ENCODE assay signal across 20 mouse cellular contexts in the genomic region with DNA sequence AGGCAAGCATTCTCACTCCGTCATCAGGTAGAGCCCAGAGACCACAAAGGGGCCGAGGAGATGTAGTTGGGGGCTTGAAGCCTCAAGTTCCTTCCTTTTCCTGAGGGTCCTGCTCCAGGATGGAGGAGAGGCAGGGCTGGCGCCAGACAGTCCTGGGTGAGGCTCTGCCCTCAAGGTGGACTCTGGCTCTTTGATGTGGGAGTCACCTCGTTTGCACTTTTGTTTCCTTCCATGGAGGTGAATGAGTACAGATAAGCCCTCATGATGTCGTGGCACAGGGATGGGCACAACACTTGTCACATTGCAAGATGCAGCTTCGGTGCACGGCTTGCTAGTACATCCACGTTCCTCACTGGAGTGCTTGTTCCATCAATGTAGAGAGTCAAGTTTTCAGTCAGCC.
DNase-seq lines count a peak whose midpoint lies in the region; ATAC-seq and TF ChIP-seq lines count a peak whose summit lies in the region.
"Had no signal": no experiment of that assay in that cellular context is flagged by ENCODE, and none has a peak within 500 bp of the region (broad histone marks: within the 10 kb centered on the region; RNA-seq: fewer than 3 reads in every experiment).

No protein-coding gene starts in this region.

- no peak for TF ChIP-seq POLR2A in small intestine, adult 2 months (IDR thresholded peaks at IDR 0.05; ENCODE audit: low read depth, low read length)

- TF ChIP-seq EP300 in stomach, postnatal 0 days (optimal IDR thresholded peaks at IDR 0.05), result no peak

- peak overlapping the region; percentile 94 for H3K27ac ChIP-seq in intestine, postnatal 0 days (ENCODE audit: low read depth, low read length)
- H3K27ac ChIP-seq in small intestine, adult 2 months (ENCODE audit: insufficient read depth, low read depth, low read length), result peak overlapping the region; percentile 99
- H3K27ac ChIP-seq in stomach, postnatal 0 days (replicated peaks), result no peak overlapping the region
- H3K27ac ChIP-seq: embryonic facial prominence, embryonic 13.5 days; embryonic facial prominence, embryonic 15.5 days; forebrain, embryonic 13.5 days; forebrain, embryonic 15.5 days had no signal

- peak; percentile 85 for DNase-seq in heart, adult 11 months
- DNase-seq in heart, postnatal 25 days (ENCODE audit: low spot score), result no peak
- peak; percentile 19 for DNase-seq in stomach, postnatal 0 days (ENCODE audit: low spot score)
- no peak for DNase-seq in thymus, postnatal 36 days
- DNase-seq in layer of hippocampus, adult 11-12 months (ENCODE audit: low spot score), result no peak
- DNase-seq: adrenal gland, adult 8-10 months; B cell, adult 2 months; cerebellum, adult 11-12 months had no signal

- intact Hi-C loops in heart, postnatal 25 days (cut with DNase I), result no loop called here

- peaks cover 7% of the 10 kb centered on the region for H3K4me1 ChIP-seq in intestine, postnatal 0 days (replicated peaks; ENCODE audit: control insufficient read depth, insufficient read depth, low read length)
- peaks cover 28% of the 10 kb centered on the region for H3K4me1 ChIP-seq in small intestine, adult 2 months (ENCODE audit: control insufficient read depth, insufficient read depth, insufficient read length, low read length)
- H3K4me1 ChIP-seq in stomach, postnatal 0 days (replicated peaks; ENCODE audit: control insufficient read depth, insufficient read depth), result no peaks in the 10 kb centered on the region
- H3K4me1 ChIP-seq: embryonic facial prominence, embryonic 13.5 days; forebrain, embryonic 13.5 days; forebrain, embryonic 15.5 days had no signal

- WGBS in intestine, postnatal 0 days, result 58% methylated on average over 8 of the region's 8 CpGs
- WGBS in small intestine, adult 2 months, result 32% methylated on average over 8 of the region's 8 CpGs
- 78% methylated on average over 8 of the region's 8 CpGs for WGBS in stomach, postnatal 0 days

- no peaks in the 10 kb centered on the region for H3K27me3 ChIP-seq in intestine, postnatal 0 days (replicated peaks; ENCODE audit: control insufficient read depth, insufficient read depth, low read length)
- H3K27me3 ChIP-seq in small intestine, adult 2 months (ENCODE audit: control insufficient read depth, insufficient read depth, low read length), result no peaks in the 10 kb centered on the region
- H3K27me3 ChIP-seq in stomach, postnatal 0 days (ENCODE audit: control insufficient read depth, insufficient read depth, low read length), result no peaks in the 10 kb centered on the region
- H3K27me3 ChIP-seq: embryonic facial prominence, embryonic 15.5 days; forebrain, embryonic 13.5 days; forebrain, embryonic 15.5 days; Patski had no signal

- H3K36me3 ChIP-seq in intestine, postnatal 0 days (ENCODE audit: control insufficient read depth, insufficient read depth), result no peaks in the 10 kb centered on the region
- no peaks in the 10 kb centered on the region for H3K36me3 ChIP-seq in small intestine, adult 2 months (ENCODE audit: control insufficient read depth, insufficient read depth, low read length)
- H3K36me3 ChIP-seq in stomach, postnatal 0 days (ENCODE audit: control insufficient read depth, insufficient read depth, low read length), result no peaks in the 10 kb centered on the region
- H3K36me3 ChIP-seq: embryonic facial prominence, embryonic 13.5 days; embryonic facial prominence, embryonic 15.5 days; forebrain, embryonic 15.5 days; G1E had no signal

- H3K4me2 ChIP-seq in intestine, postnatal 0 days (replicated peaks; ENCODE audit: low read depth), result 0 out of 2 replicates have a peak overlapping the region, but pooled peaks have one; percentile 2
- H3K4me2 ChIP-seq in stomach, postnatal 0 days (replicated peaks; ENCODE audit: low read depth), result no peak overlapping the region
- H3K4me2 ChIP-seq: embryonic facial prominence, embryonic 13.5 days; embryonic facial prominence, embryonic 15.5 days; forebrain, embryonic 13.5 days; forebrain, embryonic 15.5 days had no signal

- H3K9ac ChIP-seq in intestine, postnatal 0 days (ENCODE audit: low read depth, low read length), result no peak overlapping the region
- no peak overlapping the region for H3K9ac ChIP-seq in stomach, postnatal 0 days (ENCODE audit: low read length)
- H3K9ac ChIP-seq: embryonic facial prominence, embryonic 13.5 days; embryonic facial prominence, embryonic 15.5 days; forebrain, embryonic 13.5 days; forebrain, embryonic 15.5 days had no signal

- no peak for TF ChIP-seq CTCF in intestine, postnatal 0 days (IDR thresholded peaks at IDR 0.05; ENCODE audit: low read depth)
- no peak for TF ChIP-seq CTCF in small intestine, adult 2 months (IDR thresholded peaks at IDR 0.05; ENCODE audit: extremely low read depth, insufficient read length, insufficient replicate concordance, low read depth, low read length)
- TF ChIP-seq CTCF in stomach, postnatal 0 days (IDR thresholded peaks at IDR 0.05; ENCODE audit: low read depth), result no peak

- no peaks in the 10 kb centered on the region for H3K9me3 ChIP-seq in intestine, postnatal 0 days (ENCODE audit: control insufficient read depth)
- no peaks in the 10 kb centered on the region for H3K9me3 ChIP-seq in stomach, postnatal 0 days (ENCODE audit: control insufficient read depth, low read length)
- H3K9me3 ChIP-seq: embryonic facial prominence, embryonic 13.5 days; embryonic facial prominence, embryonic 15.5 days; forebrain, embryonic 13.5 days; forebrain, embryonic 15.5 days had no signal

- H3K4me3 ChIP-seq in intestine, postnatal 0 days (ENCODE audit: low read depth, low read length), result no peak overlapping the region
- peak overlapping the region; percentile 22 for H3K4me3 ChIP-seq in small intestine, adult 2 months (ENCODE audit: low read depth, low read length)
- no peak overlapping the region for H3K4me3 ChIP-seq in stomach, postnatal 0 days (ENCODE audit: low read depth, low read length)
- H3K4me3 ChIP-seq: embryonic facial prominence, embryonic 13.5 days; embryonic facial prominence, embryonic 15.5 days; erythroblast, embryonic 14.5 days; forebrain, embryonic 13.5 days; forebrain, embryonic 15.5 days had no signal

- ATAC-seq in intestine, postnatal 0 days, result peak; percentile 90
- peak; percentile 55 for ATAC-seq in stomach, postnatal 0 days (ENCODE audit: low FRiP score, low TSS enrichment)
- no peak for ATAC-seq in monocyte, adult 5-6 weeks (replicated peaks; ENCODE audit: insufficient number of reproducible peaks, low FRiP score, low TSS enrichment, poor library complexity, severe bottlenecking)
- ATAC-seq: activated CD4-positive, CD25-positive, alpha-beta regulatory T cell, adult 4 months; CD4-positive, CD25-positive, alpha-beta regulatory T cell, adult 4 months; forebrain, embryonic 13.5 days; forebrain, embryonic 15.5 days; Patski had no signal

Comparison
In these comparisons a context has a peak if more than half of its experiments do, and no peak if none do; other contexts are left out.
1. DNase-seq: peak in heart, adult 11 months (single experiment) and stomach, postnatal 0 days (single experiment); none in heart, postnatal 25 days (single experiment), thymus, postnatal 36 days (0 of 2) and layer of hippocampus, adult 11-12 months (single experiment).